Mouse (Mus musculus) midbrain, embryonic 16.5 days (tissue): Measurements from ENCODE around the gene Lrp8. TPM values are rescaled to one million over a fixed set of nuclear protein-coding genes. Genes with fewer than 3 reads are reported as not detected.

Experiments used
- ATAC-seq: fragments of 200-750 bp; cut with Nextera tagmentation; 2 replicates; pipeline ENCODE4 v1.8.0; 2017; ENCODE audit warnings: moderate TSS enrichment
- H3K27ac ChIP-seq: fragments of 300-500 bp; sonication (generic); 2 replicates; pipeline ENCODE4 v1.5.1; 2014; ENCODE audit warnings: mild to moderate bottlenecking, low read length, mixed read lengths
- H3K27me3 ChIP-seq: fragments of 300-500 bp; sonication (generic); 2 replicates; pipeline ENCODE4 v1.6.1; 2014; ENCODE audit warnings: low read depth, low read length, mixed read lengths; ENCODE audit not compliant: control insufficient read depth, insufficient read depth
- H3K36me3 ChIP-seq: fragments of 300-500 bp; sonication (generic); 2 replicates; pipeline ENCODE4 v1.6.1; 2014; ENCODE audit warnings: mild to moderate bottlenecking, low read length, moderate library complexity, mixed read lengths; ENCODE audit not compliant: control insufficient read depth, insufficient read depth
- H3K4me1 ChIP-seq: fragments of 300-500 bp; sonication (generic); 2 replicates; pipeline ENCODE4 v1.6.1; 2014; ENCODE audit warnings: mild to moderate bottlenecking, low read length, mixed read lengths; ENCODE audit not compliant: control insufficient read depth, insufficient read depth
- H3K4me2 ChIP-seq: fragments of 300-500 bp; sonication (generic); 2 replicates; pipeline ENCODE4 v1.6.1; 2014; ENCODE audit warnings: mild to moderate bottlenecking, low read length, mixed read lengths
- H3K4me3 ChIP-seq: fragments of 300-500 bp; sonication (generic); 2 replicates; pipeline ENCODE4 v1.5.1; 2014; ENCODE audit warnings: low read depth, mild to moderate bottlenecking, low read length, moderate library complexity, mixed read lengths
- H3K9ac ChIP-seq: fragments of 300-500 bp; sonication (generic); 2 replicates; pipeline ENCODE4 v1.6.1; 2014; ENCODE audit warnings: low read depth, low read length, mixed read lengths
- H3K9me3 ChIP-seq: fragments of 300-500 bp; sonication (generic); replicated peaks from 2 replicates; pipeline ENCODE4 v1.6.1; 2014; ENCODE audit warnings: mild to moderate bottlenecking, low read length, mixed read lengths; ENCODE audit not compliant: control insufficient read depth, poor library complexity, severe bottlenecking
- WGBS: fragments of 180-500 bp; shearing (Covaris S2); extraction: QIAGEN DNeasy Blood & Tissue Kit; methylation state at CpG from one replicate; pipeline ENCODE4 v1.1.7; 2014; 5-methylcytosine and 5-hydroxymethylcytosine counted together
- polyA plus RNA-seq: library from polyadenylated mRNA; unstranded; fragments of >200 nt; fragmentation: Nextera tagmentation; extraction: Ambion mirVana; gene quantifications from 2 replicates; pipeline ENCODE4 v1.2.1, GENCODE M21; 2015

Gene Lrp8
- polyA plus RNA-seq, 1 experiment from 2014 or later, result 44.4 TPM

DNA sequence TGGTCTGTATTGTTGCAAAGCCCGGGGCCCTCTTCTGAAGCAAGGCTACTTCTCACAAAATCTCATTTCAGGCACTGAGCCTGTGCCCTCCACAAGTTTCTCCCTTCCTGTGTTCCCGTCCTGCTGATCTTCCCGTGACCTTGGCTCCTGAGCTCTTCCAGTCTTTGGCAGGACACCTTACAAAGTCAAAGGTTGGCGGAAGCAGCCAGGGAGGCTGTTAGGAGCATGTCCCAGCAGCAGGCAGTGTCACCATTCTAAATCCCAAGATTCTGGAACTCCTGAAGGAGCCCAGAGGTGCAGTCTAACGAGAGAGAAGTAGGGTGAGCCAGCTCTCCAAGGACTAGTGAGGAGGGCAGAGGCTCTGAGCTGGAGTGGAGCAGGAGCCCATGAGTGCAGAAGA is 46.5 kb downstream of the Lrp8 start:
- Histone ChIP-seq H3K4me3 (no peak overlapping the region), H3K27me3 (peaks cover 8% of the 10 kb centered on the region; the same call in 1 of the 2 replicates), H3K4me1 (peaks cover 4% of the 10 kb centered on the region; the same call in 1 of the 2 replicates), H3K9me3 (no peaks in the 10 kb centered on the region), H3K9ac (no peak overlapping the region), H3K36me3 (peaks cover 16% of the 10 kb centered on the region), H3K4me2 (no peak overlapping the region), H3K27ac (no peak overlapping the region)
- whole genome bisulfite sequencing, result 81% methylated on average over 5 of the region's 5 CpGs
- ATAC-seq, result no peak

DNA sequence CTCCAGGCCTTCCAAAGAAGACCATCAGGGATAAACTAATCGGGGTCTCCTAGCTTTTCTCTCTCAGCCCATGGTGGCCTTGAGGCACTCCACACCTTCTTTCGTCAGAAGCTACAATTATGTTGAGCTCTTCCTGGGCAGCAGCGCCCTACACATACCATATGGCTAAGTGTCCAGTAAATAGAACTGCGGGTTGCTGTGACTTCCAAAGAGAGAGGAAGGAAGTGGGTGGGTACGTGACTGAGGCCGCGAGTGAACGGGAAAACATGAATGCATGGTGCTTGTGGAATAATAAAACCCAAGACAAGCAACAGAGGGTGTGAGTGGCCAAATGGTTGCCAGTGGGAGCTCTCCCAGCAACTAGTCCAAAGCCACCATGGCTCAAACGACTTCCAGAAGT is 47.6 kb downstream of the Lrp8 start:
- H3K4me3 ChIP-seq, result no peak overlapping the region
- peaks cover 1% of the 10 kb centered on the region; the same call in 1 of the 2 replicates for H3K4me1 ChIP-seq
- whole genome bisulfite sequencing, result 88% methylated on average over 9 of the region's 9 CpGs
- H3K27me3 ChIP-seq, result peaks cover 8% of the 10 kb centered on the region; the same call in 1 of the 2 replicates
- no peak overlapping the region for H3K27ac ChIP-seq
- H3K9me3 ChIP-seq, result no peaks in the 10 kb centered on the region
- H3K9ac ChIP-seq, result no peak overlapping the region
- no peak overlapping the region for H3K4me2 ChIP-seq
- no peak for ATAC-seq
- peaks cover 21% of the 10 kb centered on the region for H3K36me3 ChIP-seq

DNA sequence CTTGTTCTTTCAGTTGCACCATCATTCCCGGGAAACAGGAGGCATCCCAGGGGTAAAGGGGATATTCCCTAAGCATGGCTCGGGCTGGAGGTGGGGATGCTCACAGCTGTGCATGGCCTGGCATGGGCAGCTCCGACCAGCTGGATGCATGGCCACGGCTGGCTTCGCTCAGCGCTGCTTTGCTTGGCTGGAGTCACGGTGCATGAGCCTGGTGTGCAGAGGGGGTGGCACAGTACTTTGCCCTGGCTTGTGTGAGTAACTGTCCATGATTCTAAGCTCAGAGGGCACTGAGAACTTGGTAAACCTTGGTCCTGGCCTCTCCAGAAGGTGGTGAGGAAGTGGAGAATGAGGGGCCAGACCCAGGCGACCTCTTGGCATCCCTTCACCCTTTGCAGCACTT is 48.0 kb downstream of the Lrp8 start:
- Histone ChIP-seq H3K27ac (no peak overlapping the region), H3K9ac (no peak overlapping the region), H3K27me3 (peaks cover 8% of the 10 kb centered on the region; the same call in 1 of the 2 replicates), H3K4me1 (no peaks in the 10 kb centered on the region), H3K9me3 (no peaks in the 10 kb centered on the region), H3K4me3 (no peak overlapping the region), H3K4me2 (no peak overlapping the region), H3K36me3 (peaks cover 23% of the 10 kb centered on the region)
- 86% methylated on average over 8 of the region's 8 CpGs for WGBS
- ATAC-seq, result no peak

DNA sequence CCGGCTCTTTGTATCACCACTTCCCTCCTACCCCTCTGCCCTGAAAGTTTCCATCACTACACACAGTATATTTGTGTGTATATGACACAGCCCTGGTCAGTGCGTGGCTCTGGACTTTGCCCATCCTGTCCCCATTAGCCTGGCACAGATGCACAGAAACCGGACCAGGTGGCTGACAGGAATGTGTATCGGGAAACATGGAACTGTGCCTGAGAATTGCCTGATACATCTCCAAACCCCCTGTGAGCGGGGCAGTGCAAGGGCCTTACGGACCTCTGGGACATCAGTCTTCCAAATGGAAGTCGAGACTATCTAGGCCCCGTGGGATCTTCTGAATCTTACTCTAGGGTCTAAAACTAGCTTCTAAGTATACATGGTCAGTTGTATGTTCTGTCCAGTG is 51.3 kb downstream of the Lrp8 start:
- Histone ChIP-seq H3K4me2 (no peak overlapping the region), H3K27me3 (no peaks in the 10 kb centered on the region), H3K27ac (no peak overlapping the region), H3K36me3 (peaks cover 38% of the 10 kb centered on the region), H3K4me3 (no peak overlapping the region), H3K4me1 (no peaks in the 10 kb centered on the region), H3K9me3 (no peaks in the 10 kb centered on the region), H3K9ac (no peak overlapping the region)
- ATAC-seq, result no peak
- 97% methylated on average over 8 of the region's 8 CpGs for WGBS

DNA sequence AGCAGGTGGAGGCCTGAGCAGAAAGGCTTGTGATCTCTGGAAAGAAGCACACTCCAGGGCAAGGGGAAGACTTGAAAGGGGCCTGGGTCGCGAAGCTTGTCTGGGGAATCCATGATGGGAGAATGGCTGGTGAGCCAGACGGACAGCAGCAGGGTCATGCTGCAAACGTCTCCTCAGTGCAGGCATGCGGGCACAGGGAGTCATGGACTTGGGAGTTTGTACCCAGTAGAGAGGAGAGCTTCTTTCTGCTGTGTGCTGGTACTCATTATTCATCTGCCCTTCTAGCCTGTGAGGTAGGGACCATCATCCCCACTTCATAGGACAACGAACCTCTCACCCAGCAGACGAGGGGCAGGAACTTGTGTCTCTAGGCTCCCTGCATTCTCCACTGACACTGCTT is 51.8 kb downstream of the Lrp8 start:
- no peak for ATAC-seq
- Histone ChIP-seq H3K4me1 (no peaks in the 10 kb centered on the region), H3K36me3 (peaks cover 39% of the 10 kb centered on the region), H3K4me3 (no peak overlapping the region), H3K4me2 (no peak overlapping the region), H3K9ac (no peak overlapping the region), H3K27ac (no peak overlapping the region), H3K9me3 (no peaks in the 10 kb centered on the region), H3K27me3 (no peaks in the 10 kb centered on the region)
- 93% methylated on average over 7 of the region's 7 CpGs for WGBS

DNA sequence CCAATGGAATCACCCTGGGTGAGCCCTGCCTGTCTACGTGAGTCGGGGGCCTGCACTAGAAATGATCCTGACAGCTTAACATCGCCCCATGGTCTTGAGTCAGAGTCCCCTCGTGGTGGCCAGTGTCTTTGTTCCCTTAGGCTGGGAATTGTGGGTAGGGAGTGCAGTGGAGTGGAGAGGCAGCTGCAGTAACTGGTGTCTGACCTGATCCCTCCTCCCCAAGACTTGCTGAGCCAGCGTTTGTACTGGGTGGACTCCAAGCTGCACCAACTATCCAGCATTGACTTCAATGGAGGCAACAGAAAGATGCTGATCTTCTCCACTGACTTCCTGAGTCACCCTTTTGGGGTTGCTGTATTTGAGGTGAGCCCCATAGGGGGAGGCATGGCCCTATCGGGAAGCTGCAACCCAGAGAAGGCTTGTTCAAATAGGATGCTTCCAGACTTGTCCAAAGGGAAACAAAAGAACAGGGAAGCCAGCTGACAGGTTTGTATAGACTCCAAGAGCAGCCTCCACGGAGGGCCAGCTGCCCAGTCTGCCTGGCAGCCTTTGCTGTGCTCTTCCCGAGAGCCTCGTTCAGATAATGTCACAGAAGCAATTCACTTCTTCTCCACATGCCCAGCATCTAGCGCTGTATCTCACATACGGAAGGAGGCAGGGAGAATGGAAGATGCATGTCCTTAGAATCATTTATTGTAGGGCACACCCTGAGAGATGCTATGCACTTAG is 55.1 kb downstream of the Lrp8 start:
- H3K36me3 ChIP-seq, result peaks cover 43% of the 10 kb centered on the region
- WGBS, result 71% methylated on average over 11 of the region's 11 CpGs
- no peaks in the 10 kb centered on the region for H3K27me3 ChIP-seq
- no peak overlapping the region for H3K9ac ChIP-seq
- no peaks in the 10 kb centered on the region for H3K9me3 ChIP-seq
- no peak overlapping the region for H3K27ac ChIP-seq
- ATAC-seq, result no peak
- no peaks in the 10 kb centered on the region for H3K4me1 ChIP-seq
- no peak overlapping the region for H3K4me2 ChIP-seq
- no peak overlapping the region for H3K4me3 ChIP-seq

DNA sequence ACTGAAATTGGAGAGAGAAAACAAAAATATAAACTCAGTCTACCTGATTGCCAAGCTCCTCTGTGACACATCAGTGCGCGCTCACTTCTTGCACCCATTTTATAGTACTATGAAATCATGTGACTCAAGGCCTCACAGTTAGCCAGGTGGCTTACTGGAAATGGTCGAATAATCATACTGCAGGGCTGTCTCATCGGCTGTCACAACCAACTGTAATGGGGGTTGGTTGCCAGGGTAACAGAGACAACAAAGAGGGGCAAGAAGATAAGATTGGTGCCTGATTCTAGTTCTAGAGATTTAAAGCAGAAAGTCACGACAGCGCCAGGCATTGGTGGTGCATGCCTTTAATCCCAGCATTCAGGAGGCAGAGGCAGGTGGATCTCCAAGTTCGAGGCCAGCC is 56.9 kb downstream of the Lrp8 start:
- Histone ChIP-seq H3K4me1 (no peaks in the 10 kb centered on the region), H3K4me3 (no peak overlapping the region), H3K27ac (no peak overlapping the region), H3K27me3 (no peaks in the 10 kb centered on the region), H3K36me3 (peaks cover 43% of the 10 kb centered on the region), H3K4me2 (no peak overlapping the region), H3K9me3 (no peaks in the 10 kb centered on the region), H3K9ac (no peak overlapping the region)
- WGBS, result 88% methylated on average over 7 of the region's 7 CpGs
- no peak for ATAC-seq

DNA sequence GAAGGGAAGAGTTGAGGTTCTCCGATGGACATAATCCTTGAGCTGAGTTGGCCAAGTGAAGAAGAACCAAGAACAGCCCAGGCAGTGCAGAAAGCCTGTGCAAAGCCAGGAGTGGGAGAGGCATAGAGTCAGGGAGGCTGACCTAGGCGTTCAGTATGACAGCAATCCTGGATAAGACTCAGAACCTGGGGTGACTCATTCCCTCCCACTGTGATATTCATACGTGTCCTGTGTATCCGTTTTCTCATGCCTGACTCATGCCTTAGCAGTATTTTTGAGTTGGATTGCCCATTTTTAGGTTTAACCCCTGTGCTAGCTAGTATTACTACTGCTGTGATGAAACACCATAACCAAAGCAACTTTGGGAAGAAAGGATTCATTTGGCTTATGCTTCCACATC is 62.8 kb downstream of the Lrp8 start:
- Histone ChIP-seq H3K9me3 (no peaks in the 10 kb centered on the region), H3K27me3 (no peaks in the 10 kb centered on the region), H3K36me3 (peaks cover 24% of the 10 kb centered on the region), H3K4me2 (no peak overlapping the region), H3K4me1 (no peaks in the 10 kb centered on the region), H3K9ac (no peak overlapping the region), H3K27ac (no peak overlapping the region), H3K4me3 (no peak overlapping the region)
- WGBS, result 92% methylated on average over 4 of the region's 4 CpGs
- ATAC-seq, result no peak

DNA sequence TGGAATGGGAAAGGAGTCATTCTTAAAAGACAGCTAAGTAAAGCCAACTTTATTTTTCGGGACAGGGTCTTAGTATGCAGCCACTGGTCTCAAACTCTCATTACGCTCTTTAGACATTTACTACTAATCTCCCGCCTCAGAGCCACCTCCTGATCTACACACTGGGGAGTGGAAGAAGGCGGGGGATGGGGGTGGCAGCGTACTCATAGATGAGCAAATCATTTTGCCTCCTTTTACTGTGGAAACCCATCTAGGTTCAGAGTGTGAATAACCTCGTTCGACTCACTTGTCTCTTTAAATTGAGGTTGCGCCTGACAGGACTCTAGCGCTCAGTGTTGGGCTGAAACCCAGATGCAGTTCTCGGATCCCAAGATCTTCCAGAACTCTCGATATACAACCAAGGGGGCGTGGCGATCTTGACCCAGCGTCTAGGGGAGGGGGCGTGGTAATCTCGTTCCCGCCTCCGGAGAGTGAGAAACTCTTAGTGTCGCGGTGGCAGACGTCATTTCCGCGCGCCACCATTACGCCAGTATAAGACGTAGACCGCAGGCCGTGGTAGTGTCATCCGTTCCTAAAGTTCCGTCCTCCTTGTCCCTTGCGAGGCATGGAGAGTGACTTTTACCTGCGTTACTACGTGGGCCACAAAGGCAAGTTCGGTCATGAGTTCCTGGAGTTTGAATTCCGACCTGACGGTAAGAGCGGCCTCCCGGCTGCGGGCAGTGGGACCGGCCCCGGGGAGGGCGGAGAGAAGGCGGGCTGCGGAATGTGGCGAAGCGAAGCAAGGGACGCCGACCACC is 77.4 kb downstream of the Lrp8 start, which contains the start of gene Magoh:
Gene Magoh, plus strand, starts transcription at position 502 of the 797 bp plus-strand sequence.
- H3K4me3 ChIP-seq, result peak within 1 kb of the TSS; percentile 71
- H3K4me2 ChIP-seq, result peak within 1 kb of the TSS; percentile 89
- H3K27ac ChIP-seq, result peak within 1 kb of the TSS; percentile 69; the same call in 1 of the 2 replicates
- peak; percentile 91 for ATAC-seq
- H3K9ac ChIP-seq, result peak within 1 kb of the TSS; percentile 81
- H3K9me3 ChIP-seq, result no peaks in the 10 kb centered on the region
- H3K36me3 ChIP-seq, result peaks cover 15% of the 10 kb centered on the region
- peaks cover 15% of the 10 kb centered on the region for H3K4me1 ChIP-seq
- 3% methylated on average over 48 of the region's 48 CpGs for WGBS
- H3K27me3 ChIP-seq, result no peaks in the 10 kb centered on the region
